Mouse (Mus musculus): ENCODE data around the gene Adra2b. TPM values are rescaled to one million over a fixed set of nuclear protein-coding genes. Genes with fewer than 3 reads are reported as not detected.

Adra2b gene
- polyA plus RNA-seq, 2 experiments: 0.21 to 0.52 TPM

DNA sequence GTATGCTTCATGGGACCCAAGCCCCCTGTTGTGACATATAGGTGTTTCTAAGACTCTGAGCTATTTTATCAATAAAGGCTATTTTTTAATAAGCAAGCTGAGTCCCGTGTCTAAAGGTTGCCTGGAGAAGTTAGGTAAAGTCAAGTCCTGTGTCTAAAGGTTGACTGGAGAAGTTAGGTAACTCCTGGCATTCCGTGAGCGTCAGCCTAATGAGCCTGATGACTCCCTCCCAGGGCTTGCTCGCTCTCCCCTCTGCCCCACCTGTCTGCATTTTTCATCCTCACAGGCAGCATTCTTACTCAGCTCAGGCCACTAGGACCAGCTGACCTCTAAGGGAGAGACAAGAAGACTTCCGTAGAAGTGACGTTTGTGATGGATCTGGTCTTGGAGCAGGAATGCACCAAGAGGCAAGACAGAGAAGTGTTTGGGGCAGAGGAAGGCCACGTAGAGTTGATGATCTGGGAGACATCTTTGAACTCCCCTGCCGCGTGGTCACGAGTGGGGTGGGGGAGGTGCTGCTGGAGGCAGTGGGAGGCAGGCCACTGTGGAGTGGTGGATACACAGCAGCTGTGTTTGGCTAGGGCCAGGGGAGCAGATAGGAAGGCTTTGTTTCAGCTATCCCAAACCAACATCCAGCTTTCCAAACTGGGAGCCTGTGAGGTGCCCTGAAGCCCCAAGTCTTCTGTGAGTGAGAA lies 4.3 kb downstream of the Adra2b start:
- H3K9ac ChIP-seq (ENCODE audit: low read depth, low read length, severe bottlenecking): no peak overlapping the region
- H3K4me3 ChIP-seq (replicated peaks; ENCODE audit: low read length): no peak overlapping the region
- no peak overlapping the region for H3K4me2 ChIP-seq (replicated peaks; ENCODE audit: low read depth, low read length, severe bottlenecking)
- H3K9me3 ChIP-seq (ENCODE audit: control insufficient read depth, low read length): no peaks in the 10 kb centered on the region
- H3K27me3 ChIP-seq (ENCODE audit: control insufficient read depth, insufficient read depth, low read length): peaks cover 41% of the 10 kb centered on the region
- WGBS: 60% methylated on average over 10 of the region's 10 CpGs
- DNase-seq (ENCODE audit: low spot score) (no peak), ATAC-seq (ENCODE audit: low FRiP score, low read depth) (no peak)
- no peak for TF ChIP-seq POLR2A (IDR thresholded peaks at IDR 0.05; ENCODE audit: borderline replicate concordance, extremely low read depth, insufficient read depth, insufficient read length)
- H3K36me3 ChIP-seq (ENCODE audit: control insufficient read depth, insufficient read depth, low read length): no peaks in the 10 kb centered on the region
- no peak overlapping the region for H3K27ac ChIP-seq (replicated peaks; ENCODE audit: low read depth, low read length)
- peaks cover 7% of the 10 kb centered on the region; the same call in 1 of the 2 replicates for H3K4me1 ChIP-seq (ENCODE audit: control insufficient read depth, insufficient read depth, low read length)

GRCm38 (mm10) chr2:127369703-127370376 lies 6.8 kb downstream of the Adra2b start:
- WGBS: 62% methylated on average over 5 of the region's 5 CpGs
- no peak for TF ChIP-seq POLR2A (IDR thresholded peaks at IDR 0.05; ENCODE audit: borderline replicate concordance, extremely low read depth, insufficient read depth, insufficient read length)

GRCm38 (mm10) chr2:127370561-127371483 lies 7.8 kb downstream of the Adra2b start:
- no peak overlapping the region for H3K4me2 ChIP-seq (replicated peaks; ENCODE audit: low read depth, low read length, severe bottlenecking)
- 43% methylated on average over 9 of the region's 9 CpGs for WGBS
- H3K36me3 ChIP-seq (ENCODE audit: control insufficient read depth, insufficient read depth, low read length): no peaks in the 10 kb centered on the region
- no peak overlapping the region for H3K4me3 ChIP-seq (replicated peaks; ENCODE audit: low read length)
- H3K27ac ChIP-seq (replicated peaks; ENCODE audit: low read depth, low read length): no peak overlapping the region
- H3K9me3 ChIP-seq (ENCODE audit: control insufficient read depth, low read length): no peaks in the 10 kb centered on the region
- ATAC-seq (ENCODE audit: low FRiP score, low read depth): no peak
- H3K27me3 ChIP-seq (ENCODE audit: control insufficient read depth, insufficient read depth, low read length): peaks cover 8% of the 10 kb centered on the region
- no peak overlapping the region for H3K9ac ChIP-seq (ENCODE audit: low read depth, low read length, severe bottlenecking)
- no peak for DNase-seq (ENCODE audit: low spot score)
- H3K4me1 ChIP-seq (ENCODE audit: control insufficient read depth, insufficient read depth, low read length): no peaks in the 10 kb centered on the region
- no peak for TF ChIP-seq POLR2A (IDR thresholded peaks at IDR 0.05; ENCODE audit: borderline replicate concordance, extremely low read depth, insufficient read depth, insufficient read length)

More at GRCm38 (mm10) chr2:127369703-127370376, 6.8 kb downstream of the Adra2b start:
- Histone ChIP-seq H3K4me1 (ENCODE audit: control insufficient read depth, insufficient read depth, low read length) (no peaks in the 10 kb centered on the region), H3K27ac (replicated peaks; ENCODE audit: low read depth, low read length) (no peak overlapping the region), H3K36me3 (ENCODE audit: control insufficient read depth, insufficient read depth, low read length) (no peaks in the 10 kb centered on the region), H3K4me3 (replicated peaks; ENCODE audit: low read length) (no peak overlapping the region), H3K27me3 (ENCODE audit: control insufficient read depth, insufficient read depth, low read length) (peaks cover 17% of the 10 kb centered on the region), H3K9ac (ENCODE audit: low read depth, low read length, severe bottlenecking) (no peak overlapping the region), H3K9me3 (ENCODE audit: control insufficient read depth, low read length) (no peaks in the 10 kb centered on the region), H3K4me2 (replicated peaks; ENCODE audit: low read depth, low read length, severe bottlenecking) (no peak overlapping the region)
- ATAC-seq (ENCODE audit: low FRiP score, low read depth): no peak
- DNase-seq (ENCODE audit: low spot score): no peak

- Histone ChIP-seq H3K4me1 (ENCODE audit: control insufficient read depth, insufficient read depth, low read length) (no peaks in the 10 kb centered on the region), H3K36me3 (ENCODE audit: control insufficient read depth, insufficient read depth, low read length) (no peaks in the 10 kb centered on the region), H3K4me2 (replicated peaks; ENCODE audit: low read depth, low read length, severe bottlenecking) (no peak overlapping the region), H3K9ac (ENCODE audit: low read depth, low read length, severe bottlenecking) (no peak overlapping the region), H3K9me3 (ENCODE audit: control insufficient read depth, low read length) (no peaks in the 10 kb centered on the region), H3K27me3 (ENCODE audit: control insufficient read depth, insufficient read depth, low read length) (peaks cover 1% of the 10 kb centered on the region; the same call in 1 of the 2 replicates), H3K27ac (replicated peaks; ENCODE audit: low read depth, low read length) (no peak overlapping the region), H3K4me3 (replicated peaks; ENCODE audit: low read length) (no peak overlapping the region)
- 89% methylated on average over 1 of the region's 1 CpGs for WGBS
- ATAC-seq (ENCODE audit: low FRiP score, low read depth) (no peak), DNase-seq (ENCODE audit: low spot score) (no peak)
- no peak for TF ChIP-seq POLR2A (IDR thresholded peaks at IDR 0.05; ENCODE audit: borderline replicate concordance, extremely low read depth, insufficient read depth, insufficient read length)
Measured at GRCm38 (mm10) chr2:127371484-127371861, 8.5 kb downstream of the Adra2b start.

GRCm38 (mm10) chr2:127372082-127372481 lies 9.1 kb downstream of the Adra2b start:
- H3K36me3 ChIP-seq (ENCODE audit: control insufficient read depth, insufficient read depth, low read length): no peaks in the 10 kb centered on the region
- no peaks in the 10 kb centered on the region for H3K27me3 ChIP-seq (ENCODE audit: control insufficient read depth, insufficient read depth, low read length)
- no peak overlapping the region for H3K4me3 ChIP-seq (replicated peaks; ENCODE audit: low read length)
- 87% methylated on average over 2 of the region's 2 CpGs for WGBS
- H3K9ac ChIP-seq (ENCODE audit: low read depth, low read length, severe bottlenecking): no peak overlapping the region
- TF ChIP-seq POLR2A (IDR thresholded peaks at IDR 0.05; ENCODE audit: borderline replicate concordance, extremely low read depth, insufficient read depth, insufficient read length): no peak
- no peaks in the 10 kb centered on the region for H3K4me1 ChIP-seq (ENCODE audit: control insufficient read depth, insufficient read depth, low read length)
- no peak overlapping the region for H3K4me2 ChIP-seq (replicated peaks; ENCODE audit: low read depth, low read length, severe bottlenecking)
- ATAC-seq (ENCODE audit: low FRiP score, low read depth) (no peak), DNase-seq (ENCODE audit: low spot score) (no peak)
- no peaks in the 10 kb centered on the region for H3K9me3 ChIP-seq (ENCODE audit: control insufficient read depth, low read length)
- H3K27ac ChIP-seq (replicated peaks; ENCODE audit: low read depth, low read length): no peak overlapping the region
